Mouse (Mus musculus) ES-Bruce4 (cell line): ENCODE data around the gene Rom1.

Source experiments
- CTCF ChIP-seq: IDR thresholded peaks from one replicate; pipeline ENCODE4 v1.8.1; 2011; ENCODE audit warnings: low read depth, low read length
- EP300 ChIP-seq: IDR thresholded peaks from 2 replicates; pipeline ENCODE4 v1.6.1; 2011; ENCODE audit warnings: low read depth, low read length; ENCODE audit not compliant: insufficient read depth

- TF ChIP-seq CTCF (no peak), EP300 (no peak)
Observed at GRCm38 (mm10) chr19:8940526-8941133, 11.5 kb upstream of the Rom1 start.
